Mouse (Mus musculus) gastrocnemius, postnatal 25 days (tissue): ENCODE results near the gene Pm20d2. TPM values are rescaled to one million over a fixed set of nuclear protein-coding genes. Genes with fewer than 3 reads are reported as not detected.

Experiments used
- total RNA-seq, 2 experiments: library from RNA; stranded (reverse); gene quantifications; 1 replicate in 1 of 2; 2 replicates in 1 of 2; pipeline ENCODE4 v1.2.3; 2021

The Pm20d2 gene
- total RNA-seq, 2 experiments from 2014 or later, result 36.7 to 39.6 TPM

Other genes with a start within 250 kb of the Pm20d2 start
- 1 to 10 TPM; 2.2 to 3.2 TPM for gene Ankrd6, start 238.9 kb downstream of the Pm20d2 start, total RNA-seq
- 100 to 1,000 TPM; 126 to 165 TPM for gene Rragd, start 206.7 kb downstream of the Pm20d2 start, total RNA-seq
- 10 to 100 TPM; 42.6 to 45.9 TPM for gene Ube2j1, start 158.3 kb downstream of the Pm20d2 start, total RNA-seq
- 1 to 10 TPM; 6.2 to 9.6 TPM for gene Gabrr2, start 126.7 kb downstream of the Pm20d2 start, total RNA-seq
- gene Gabrr1, start 57.2 kb downstream of the Pm20d2 start, total RNA-seq, result under 1 TPM in 1 of 2 experiments, not detected in 1; 0.11 TPM
- gene Srsf12, start 19.3 kb upstream of the Pm20d2 start, total RNA-seq, result not detected
- 100 to 1,000 TPM; 132 to 145 TPM for gene Pnrc1, start 100.4 kb upstream of the Pm20d2 start, total RNA-seq
- 1 to 10 TPM; 6.3 to 8.6 TPM for gene Rngtt, start 120.6 kb upstream of the Pm20d2 start, total RNA-seq